Mouse (Mus musculus) liver, adult 2 months (tissue): ENCODE measurements at regions not wholly inside any gene's neighbourhood (a gene's known extent, or its start where the extent isn't known, plus 50 kb on each side); places are given as distances from the start of the nearest gene placed in this dataset.

Experiments used
- CTCF ChIP-seq: fragments of 200-500 bp; IDR thresholded peaks from 2 replicates; pipeline ENCODE4 v1.5.1; 2011; ENCODE audit warnings: low read depth, low read length, control low read depth
- POLR2A ChIP-seq: fragments of 200-500 bp; IDR thresholded peaks from 2 replicates; pipeline ENCODE4 v1.6.1; 2011; ENCODE audit warnings: low read length, control low read depth; ENCODE audit not compliant: insufficient read depth; ENCODE audit errors: extremely low read depth

- TF ChIP-seq CTCF, result no peak
- no peak for TF ChIP-seq POLR2A
Observed at GRCm38 (mm10) chr13:106454366-106454927, 482.3 kb downstream of the Ipo11 start.
